Mouse (Mus musculus) hindbrain, embryonic 12.5 days (tissue): Measurements from ENCODE around the gene Ttll8. TPM values are rescaled to one million over a fixed set of nuclear protein-coding genes. Genes with fewer than 3 reads are reported as not detected.

ENCODE experiments used
- ATAC-seq: fragments of 200-750 bp; cut with Nextera tagmentation; 2 replicates; pipeline ENCODE4 v1.8.0; 2017; ENCODE audit warnings: moderate TSS enrichment; ENCODE audit not compliant: low FRiP score
- H3K27ac ChIP-seq: fragments of 300-500 bp; sonication (generic); 2 replicates; pipeline ENCODE4 v1.5.1; 2016; ENCODE audit warnings: mild to moderate bottlenecking
- H3K27me3 ChIP-seq: fragments of 300-500 bp; sonication (generic); 2 replicates; pipeline ENCODE4 v1.6.1; 2016; ENCODE audit warnings: mild to moderate bottlenecking
- H3K36me3 ChIP-seq: fragments of 300-500 bp; sonication (generic); 2 replicates; pipeline ENCODE4 v1.6.1; 2016; ENCODE audit warnings: mild to moderate bottlenecking
- H3K4me1 ChIP-seq: fragments of 300-500 bp; sonication (generic); 2 replicates; pipeline ENCODE4 v1.6.1; 2016
- H3K4me2 ChIP-seq: fragments of 300-500 bp; sonication (generic); replicated peaks from 2 replicates; pipeline ENCODE4 v1.6.1; 2016; ENCODE audit warnings: mild to moderate bottlenecking
- H3K4me3 ChIP-seq: fragments of 300-500 bp; sonication (generic); 2 replicates; pipeline ENCODE4 v1.5.1; 2016; ENCODE audit warnings: mild to moderate bottlenecking
- H3K9ac ChIP-seq: fragments of 300-500 bp; sonication (generic); 2 replicates; pipeline ENCODE4 v1.6.1; 2016; ENCODE audit warnings: mild to moderate bottlenecking, moderate library complexity
- H3K9me3 ChIP-seq: fragments of 300-500 bp; sonication (generic); replicated peaks from 2 replicates; pipeline ENCODE4 v1.6.1; 2016; ENCODE audit warnings: mild to moderate bottlenecking
- WGBS: fragments of 180-500 bp; shearing (Covaris S2); methylation state at CpG from one replicate; pipeline ENCODE4 v1.1.7; 2016; 5-methylcytosine and 5-hydroxymethylcytosine counted together
- polyA plus RNA-seq: library from polyadenylated mRNA; unstranded; fragments of >200 nt; fragmentation: Nextera tagmentation; extraction: Ambion mirVana; gene quantifications from 2 replicates; pipeline ENCODE4 v1.2.1, GENCODE M21; 2016

Ttll8 gene
- polyA plus RNA-seq, 1 experiment from 2014 or later = not detected

DNA sequence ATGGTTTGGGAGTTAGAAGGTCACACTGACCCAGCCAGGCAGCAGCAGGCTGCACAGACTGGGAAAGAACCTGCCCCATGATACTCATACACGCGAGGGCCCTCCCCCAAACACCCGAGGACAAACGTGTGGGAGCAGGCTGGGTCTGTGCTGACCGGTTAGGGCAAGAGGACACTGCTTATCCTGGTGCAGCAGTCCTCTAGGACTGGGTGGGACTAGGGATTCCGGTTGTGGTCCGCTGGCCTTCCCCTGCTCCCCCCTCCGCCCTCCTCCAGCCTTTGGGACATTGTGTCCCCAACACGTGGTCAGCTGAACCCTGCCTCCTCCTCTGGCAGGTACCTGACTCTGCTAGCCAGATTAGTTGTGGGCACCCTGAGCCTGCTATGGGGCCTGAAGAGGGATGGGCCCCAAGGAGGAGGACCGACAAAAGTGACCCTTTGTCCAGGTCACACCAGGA lies 78.6 kb downstream of the Ttll8 start:
- WGBS = 34% methylated on average over 10 of the region's 10 CpGs

DNA sequence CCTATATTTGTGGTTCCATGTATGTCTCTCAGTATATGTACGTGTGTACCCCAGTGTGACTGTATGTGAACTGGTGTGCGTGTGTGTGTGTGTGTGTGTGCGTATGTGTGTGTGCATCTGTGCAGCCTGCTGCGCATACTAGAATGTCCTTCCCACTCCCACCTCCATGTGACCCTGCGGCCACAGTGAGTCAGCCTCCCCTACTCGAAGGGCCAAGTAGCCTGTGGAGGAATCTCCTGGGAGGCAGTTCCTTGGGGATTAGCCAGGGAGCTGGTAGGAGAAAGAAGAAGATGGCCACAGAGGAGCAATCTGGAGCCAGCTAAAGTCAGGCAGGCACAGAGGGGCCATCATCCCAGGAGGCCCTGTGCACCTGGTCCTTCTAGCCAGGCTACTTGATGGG lies 79.7 kb downstream of the Ttll8 start:
- WGBS = 89% methylated on average over 6 of the region's 6 CpGs
- no peak for ATAC-seq
- no peak overlapping the region for H3K4me2 ChIP-seq
- no peaks in the 10 kb centered on the region for H3K36me3 ChIP-seq
- H3K4me3 ChIP-seq = no peak overlapping the region
- H3K27me3 ChIP-seq = peaks cover 5% of the 10 kb centered on the region; the same call in 1 of the 2 replicates
- H3K9ac ChIP-seq = no peak overlapping the region
- H3K9me3 ChIP-seq = no peaks in the 10 kb centered on the region
- no peak overlapping the region for H3K27ac ChIP-seq
- H3K4me1 ChIP-seq = 0 out of 2 replicates have a peak, but pooled peaks cover 7% of the 10 kb centered on the region

More for the DNA sequence above, 78.6 kb downstream of the Ttll8 start:
- 0 out of 2 replicates have a peak, but pooled peaks cover 7% of the 10 kb centered on the region for H3K4me1 ChIP-seq
- H3K4me2 ChIP-seq = no peak overlapping the region
- no peak for ATAC-seq
- H3K9me3 ChIP-seq = no peaks in the 10 kb centered on the region
- H3K27me3 ChIP-seq = peaks cover 5% of the 10 kb centered on the region; the same call in 1 of the 2 replicates
- no peak overlapping the region for H3K4me3 ChIP-seq
- H3K27ac ChIP-seq = no peak overlapping the region
- no peak overlapping the region for H3K9ac ChIP-seq
- no peaks in the 10 kb centered on the region for H3K36me3 ChIP-seq

GRCm38 (mm10) chr15:88874061-88874460 lies 80.2 kb downstream of the Ttll8 start:
- H3K4me2 ChIP-seq = no peak overlapping the region
- 0 out of 2 replicates have a peak, but pooled peaks cover 7% of the 10 kb centered on the region for H3K4me1 ChIP-seq
- H3K36me3 ChIP-seq = no peaks in the 10 kb centered on the region
- H3K4me3 ChIP-seq = no peak overlapping the region
- no peaks in the 10 kb centered on the region for H3K9me3 ChIP-seq
- no peak overlapping the region for H3K27ac ChIP-seq
- peaks cover 5% of the 10 kb centered on the region; the same call in 1 of the 2 replicates for H3K27me3 ChIP-seq
- 90% methylated on average over 3 of the region's 3 CpGs for WGBS
- H3K9ac ChIP-seq = no peak overlapping the region
- ATAC-seq = no peak

DNA sequence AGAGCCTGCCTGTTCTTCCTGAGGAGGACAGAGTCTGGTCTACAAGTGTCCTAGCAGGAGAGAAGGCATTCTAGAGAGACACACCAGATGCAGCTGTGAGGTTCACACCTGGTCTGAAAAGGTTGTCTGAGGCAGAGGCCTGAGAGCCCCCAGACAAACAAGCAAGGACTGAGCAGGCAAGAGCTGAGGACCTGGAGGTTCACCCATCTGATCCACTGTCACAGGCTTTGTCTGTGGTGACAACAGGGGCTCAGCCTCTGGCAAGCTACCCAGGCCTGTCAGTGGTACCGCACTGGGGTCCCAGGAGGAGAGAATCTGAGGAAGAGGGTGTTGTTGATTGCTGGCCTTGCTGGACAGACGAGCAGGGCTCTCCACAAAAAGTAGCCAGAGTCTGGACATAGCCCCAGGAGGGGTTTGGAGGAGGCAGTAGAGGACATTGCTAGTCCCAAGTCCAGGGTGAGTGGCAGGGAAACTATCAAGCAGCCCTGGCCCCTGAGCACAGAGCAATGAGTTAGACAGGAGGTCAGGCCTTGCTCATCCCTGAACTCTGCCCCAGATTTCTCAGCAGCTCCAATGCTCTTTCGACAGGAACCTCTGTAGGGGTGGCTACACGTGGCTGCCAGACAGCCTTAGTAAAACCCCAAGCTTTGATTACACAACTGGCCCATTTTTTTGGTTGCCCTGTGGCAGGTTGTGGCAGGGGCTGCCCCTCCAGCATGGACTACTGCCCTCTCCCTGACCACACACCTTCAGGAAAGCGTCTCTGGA lies 83.6 kb downstream of the Ttll8 start:
- H3K9me3 ChIP-seq = no peaks in the 10 kb centered on the region
- no peak overlapping the region for H3K9ac ChIP-seq
- H3K4me1 ChIP-seq = peaks cover 16% of the 10 kb centered on the region
- H3K36me3 ChIP-seq = peaks cover 15% of the 10 kb centered on the region; the same call in 1 of the 2 replicates
- H3K27ac ChIP-seq = no peak overlapping the region
- ATAC-seq = no peak
- H3K27me3 ChIP-seq = peaks cover 3% of the 10 kb centered on the region; the same call in 1 of the 2 replicates
- H3K4me2 ChIP-seq = no peak overlapping the region
- WGBS = 80% methylated on average over 5 of the region's 5 CpGs
- no peak overlapping the region for H3K4me3 ChIP-seq

GRCm38 (mm10) chr15:88868024-88868742 lies 86.0 kb downstream of the Ttll8 start:
- H3K9ac ChIP-seq = no peak overlapping the region
- H3K9me3 ChIP-seq = no peaks in the 10 kb centered on the region
- H3K4me3 ChIP-seq = no peak overlapping the region
- H3K36me3 ChIP-seq = peaks cover 27% of the 10 kb centered on the region
- H3K4me2 ChIP-seq = no peak overlapping the region
- H3K27ac ChIP-seq = no peak overlapping the region; the same call in 1 of the 2 replicates
- 89% methylated on average over 6 of the region's 6 CpGs for WGBS
- peaks cover 32% of the 10 kb centered on the region for H3K4me1 ChIP-seq
- H3K27me3 ChIP-seq = no peaks in the 10 kb centered on the region
- no peak for ATAC-seq

- no peak for ATAC-seq
- Histone ChIP-seq H3K27me3 (no peaks in the 10 kb centered on the region), H3K4me2 (no peak overlapping the region), H3K9me3 (no peaks in the 10 kb centered on the region), H3K9ac (no peak overlapping the region), H3K27ac (no peak overlapping the region), H3K36me3 (peaks cover 27% of the 10 kb centered on the region), H3K4me1 (peaks cover 36% of the 10 kb centered on the region), H3K4me3 (no peak overlapping the region)
- WGBS = 41% methylated on average over 5 of the region's 5 CpGs
Measured at GRCm38 (mm10) chr15:88867368-88868023, 86.7 kb downstream of the Ttll8 start.

- no peak overlapping the region for H3K27ac ChIP-seq
- H3K36me3 ChIP-seq = peaks cover 27% of the 10 kb centered on the region
- H3K9ac ChIP-seq = no peak overlapping the region
- no peaks in the 10 kb centered on the region for H3K9me3 ChIP-seq
- H3K4me3 ChIP-seq = no peak overlapping the region
- WGBS = 63% methylated on average over 7 of the region's 7 CpGs
- H3K27me3 ChIP-seq = no peaks in the 10 kb centered on the region
- H3K4me1 ChIP-seq = peaks cover 36% of the 10 kb centered on the region
- no peak for ATAC-seq
- no peak overlapping the region for H3K4me2 ChIP-seq
Measured at GRCm38 (mm10) chr15:88866934-88867356, 87.3 kb downstream of the Ttll8 start.

DNA sequence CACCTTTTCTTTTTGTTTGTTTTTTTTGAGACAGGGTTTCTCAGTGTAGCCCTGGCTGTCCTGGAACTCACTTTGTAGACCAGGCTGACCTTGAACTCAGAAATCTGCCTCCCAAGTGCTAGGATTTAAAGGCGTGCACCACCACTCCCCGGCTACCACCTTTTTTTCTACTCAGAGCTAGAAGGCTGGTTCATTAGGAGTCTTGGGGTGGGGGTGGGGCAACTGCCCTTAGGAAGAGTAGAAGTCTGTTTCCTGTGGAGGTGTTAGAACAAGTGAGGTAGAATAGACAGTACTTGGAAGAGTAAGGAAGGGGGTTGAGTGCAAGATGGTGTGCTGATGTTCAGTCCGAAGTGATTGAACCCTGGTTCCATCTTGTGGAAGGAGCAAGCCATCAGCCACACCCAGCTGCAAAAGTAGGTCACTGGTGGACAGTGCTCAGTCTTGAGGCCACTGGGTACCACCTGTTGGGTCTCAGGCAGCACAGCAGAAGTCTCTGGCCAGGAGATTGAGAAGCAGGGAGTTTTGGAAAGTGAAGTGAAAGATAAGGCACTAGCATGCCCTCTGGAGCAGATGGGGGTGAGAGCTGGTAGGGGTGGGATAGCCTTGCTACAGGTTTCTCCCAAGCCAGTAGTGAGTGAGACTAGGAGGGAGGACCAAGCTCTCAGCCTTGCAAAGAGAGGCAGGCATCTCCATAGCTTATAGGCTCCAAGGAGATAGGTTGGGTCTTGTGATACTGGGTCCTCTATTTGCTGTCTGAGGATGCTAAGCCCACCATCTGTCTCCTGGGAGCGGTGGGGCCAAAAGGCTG lies 88.1 kb downstream of the Ttll8 start:
- Histone ChIP-seq H3K27me3 (no peaks in the 10 kb centered on the region), H3K27ac (no peak overlapping the region), H3K4me1 (peaks cover 42% of the 10 kb centered on the region), H3K9ac (no peak overlapping the region), H3K36me3 (peaks cover 27% of the 10 kb centered on the region), H3K4me2 (no peak overlapping the region), H3K9me3 (no peaks in the 10 kb centered on the region), H3K4me3 (no peak overlapping the region)
- ATAC-seq = no peak
- WGBS = 87% methylated on average over 4 of the region's 4 CpGs

DNA sequence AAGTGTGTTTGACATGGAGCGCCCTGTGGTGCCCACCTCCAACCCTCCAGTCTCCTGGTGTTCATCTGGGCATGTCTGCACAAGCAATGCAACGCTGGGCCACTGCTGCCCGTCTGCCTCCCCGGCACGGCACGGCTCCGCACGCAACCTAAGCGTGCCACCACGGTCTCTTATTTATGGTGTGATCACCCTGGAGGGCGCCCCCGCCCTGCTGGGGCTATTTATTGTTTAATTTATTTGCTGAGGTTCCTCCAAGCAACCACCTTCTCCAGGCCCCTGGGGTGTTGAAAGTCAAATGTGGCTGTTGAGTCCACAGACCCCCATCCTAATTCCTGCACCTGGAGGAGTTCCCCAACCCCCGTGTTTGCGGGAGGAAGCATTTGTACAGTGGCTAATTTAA lies 89.2 kb downstream of the Ttll8 start:
- no peak overlapping the region for H3K27ac ChIP-seq
- no peaks in the 10 kb centered on the region for H3K9me3 ChIP-seq
- H3K36me3 ChIP-seq = peaks cover 27% of the 10 kb centered on the region
- H3K4me3 ChIP-seq = peak overlapping the region; percentile 91; the same call in 1 of the 2 replicates
- peak overlapping the region; percentile 13; the same call in 1 of the 2 replicates for H3K9ac ChIP-seq
- 87% methylated on average over 14 of the region's 14 CpGs for WGBS
- peaks cover 42% of the 10 kb centered on the region for H3K4me1 ChIP-seq
- no peaks in the 10 kb centered on the region for H3K27me3 ChIP-seq
- peak overlapping the region; percentile 97 for H3K4me2 ChIP-seq
- no peak for ATAC-seq

- Histone ChIP-seq H3K36me3 (peaks cover 27% of the 10 kb centered on the region), H3K4me3 (peak overlapping the region; percentile 91), H3K27ac (peak overlapping the region; percentile 97), H3K9ac (peak overlapping the region; percentile 91), H3K9me3 (no peaks in the 10 kb centered on the region), H3K27me3 (no peaks in the 10 kb centered on the region), H3K4me1 (peaks cover 42% of the 10 kb centered on the region), H3K4me2 (peak overlapping the region; percentile 97)
- WGBS = 36% methylated on average over 22 of the region's 22 CpGs
- peak; percentile 8; the same call in 1 of the 2 replicates for ATAC-seq
Measured at GRCm38 (mm10) chr15:88864270-88865030, 89.8 kb downstream of the Ttll8 start.
